Mouse (Mus musculus): ENCODE measurements at regions not wholly inside any gene's neighbourhood (a gene's known extent, or its start where the extent isn't known, plus 50 kb on each side); places are given as distances from the start of the nearest gene placed in this dataset.
"Not testable (repeated sequence)": the region's sequence is repeated elsewhere in the genome, so short reads cannot be mapped to it uniquely, and the experiment has no call there.

DNA sequence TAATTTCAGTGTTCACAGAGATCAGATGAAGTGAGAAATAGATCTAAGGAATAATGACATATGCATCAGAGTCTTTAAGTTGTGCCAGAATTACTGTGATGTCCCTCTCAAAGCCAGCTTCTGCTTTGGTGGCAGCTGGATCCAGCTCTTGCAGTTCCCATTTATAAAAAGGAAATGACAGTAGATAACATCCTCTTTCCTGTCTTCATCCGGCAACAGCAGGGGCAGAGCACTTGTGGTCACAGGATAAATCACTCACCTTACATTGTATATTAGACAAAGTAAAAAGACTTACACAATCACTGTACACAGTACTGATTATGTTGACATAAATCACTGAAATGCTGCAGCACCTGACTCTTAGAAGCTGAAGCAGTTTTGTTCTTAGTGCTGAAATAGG is 1214.2 kb downstream of the Adam6a start:
- H3K9ac ChIP-seq; H3K4me3 ChIP-seq; H3K9me3 ChIP-seq; H3K4me2 ChIP-seq; H3K27ac ChIP-seq; H3K36me3 ChIP-seq (replicated peaks); H3K27me3 ChIP-seq (replicated peaks); H3K4me1 ChIP-seq; ATAC-seq (replicated peaks): not testable (repeated sequence)
- WGBS: 88% methylated on average over 1 of the region's 1 CpGs

DNA sequence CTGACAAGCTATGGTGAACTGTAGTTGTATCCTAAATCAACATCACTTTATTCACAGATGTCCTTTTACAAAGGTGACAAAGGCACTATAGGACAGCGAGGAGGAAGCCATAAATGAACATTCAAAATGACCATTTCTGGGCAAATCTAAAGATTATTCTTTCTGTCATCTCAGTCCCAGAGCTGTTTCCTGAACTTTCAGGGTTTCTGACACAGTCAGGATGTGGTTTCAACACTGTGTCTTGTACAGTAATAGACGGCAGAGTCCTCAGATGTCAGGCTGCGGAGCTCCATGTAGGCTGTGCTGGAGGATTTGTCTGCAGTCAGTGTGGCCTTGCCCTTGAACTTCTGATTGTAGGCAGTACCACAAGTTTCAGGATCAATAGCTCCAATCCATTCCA is 1220.5 kb downstream of the Adam6a start:
- not testable (repeated sequence) for H3K27ac ChIP-seq; H3K4me2 ChIP-seq; ATAC-seq (replicated peaks); H3K9ac ChIP-seq; H3K4me1 ChIP-seq; H3K27me3 ChIP-seq (replicated peaks); H3K4me3 ChIP-seq; H3K36me3 ChIP-seq (replicated peaks)
- 77% methylated on average over 3 of the region's 3 CpGs for WGBS
- peaks cover 30% of the 10 kb centered on the region for H3K9me3 ChIP-seq

DNA sequence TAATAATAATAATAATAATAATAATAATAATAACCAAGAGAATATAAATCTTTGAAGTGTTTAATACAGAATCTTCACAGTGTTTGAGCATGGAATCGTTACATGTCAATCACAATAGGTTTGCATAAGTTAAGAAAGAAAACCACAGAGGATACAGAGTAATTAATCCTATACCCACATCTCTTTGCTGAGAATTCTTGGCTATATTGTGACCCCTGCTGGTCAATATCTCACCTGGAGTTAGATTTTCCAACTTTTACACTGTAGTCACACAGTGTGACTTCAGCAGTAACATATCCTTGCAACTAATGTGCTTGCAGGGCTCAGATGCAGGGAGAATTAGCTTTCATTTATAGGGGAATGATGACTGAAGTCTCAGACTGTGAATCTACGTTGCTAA is 1231.7 kb downstream of the Adam6a start:
- H3K36me3 ChIP-seq (replicated peaks); H3K4me3 ChIP-seq; H3K4me2 ChIP-seq; H3K4me1 ChIP-seq; H3K27me3 ChIP-seq (replicated peaks); H3K27ac ChIP-seq; ATAC-seq (replicated peaks); H3K9ac ChIP-seq: not testable (repeated sequence)
- H3K9me3 ChIP-seq: peaks cover 84% of the 10 kb centered on the region
- 78% methylated on average over 2 of the region's 2 CpGs for WGBS

DNA sequence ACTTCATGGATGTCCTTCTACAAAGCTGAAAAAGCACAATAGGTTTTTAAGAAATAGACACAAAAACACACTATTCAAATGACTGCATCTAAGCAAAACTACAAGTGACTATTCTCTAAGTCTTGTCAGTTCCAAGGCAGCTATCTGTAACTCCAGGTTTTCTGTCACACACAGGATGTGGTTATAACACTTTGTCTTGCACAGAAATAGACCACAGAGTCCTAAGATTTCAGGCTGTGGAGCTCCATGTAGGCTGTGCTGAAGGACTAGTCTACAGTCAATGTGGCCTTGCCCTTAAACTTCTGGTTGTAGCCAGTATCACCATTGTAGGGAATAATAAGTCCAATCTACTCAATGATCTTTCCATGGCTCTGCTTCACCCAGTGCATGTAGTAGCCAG is 1243.1 kb upstream of the Zfp386 start:
- ATAC-seq (replicated peaks): no peak
- Histone ChIP-seq H3K9ac (no peak overlapping the region), H3K27ac (no peak overlapping the region)

DNA sequence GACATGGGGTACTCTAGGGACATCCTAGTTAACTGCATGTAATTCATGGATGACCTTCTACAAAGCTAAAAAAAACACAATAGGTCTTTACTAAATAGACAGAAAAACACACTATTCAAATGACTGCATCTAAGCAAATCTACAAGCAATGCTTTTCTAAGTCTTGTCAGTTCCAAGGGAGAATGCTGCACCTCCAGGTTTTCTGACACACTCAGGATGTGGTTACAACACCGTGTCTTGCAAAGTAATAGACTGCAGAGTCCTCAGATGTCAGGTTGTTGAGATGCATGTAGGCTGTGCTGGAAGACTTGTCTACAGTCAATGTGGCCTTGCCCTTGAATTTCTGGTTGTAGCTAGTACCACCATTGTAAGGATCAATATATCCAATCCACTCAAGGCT is 1238.3 kb upstream of the Zfp386 start:
- no peaks in the 10 kb centered on the region for H3K27me3 ChIP-seq (replicated peaks)
- H3K27ac ChIP-seq: no peak overlapping the region
- no peak for ATAC-seq (replicated peaks)
- no peaks in the 10 kb centered on the region for H3K36me3 ChIP-seq (replicated peaks)
- H3K4me1 ChIP-seq: no peaks in the 10 kb centered on the region
- H3K9me3 ChIP-seq: peaks cover 14% of the 10 kb centered on the region; the same call in 1 of the 2 replicates
- no peak overlapping the region for H3K4me3 ChIP-seq
- no peak overlapping the region for H3K4me2 ChIP-seq
- no peak overlapping the region for H3K9ac ChIP-seq
- 69% methylated on average over 1 of the region's 1 CpGs for WGBS

More for the DNA sequence above, 1243.1 kb upstream of the Zfp386 start:
- no peak overlapping the region for H3K4me2 ChIP-seq
- H3K27me3 ChIP-seq (replicated peaks): no peaks in the 10 kb centered on the region
- no peak overlapping the region for H3K4me3 ChIP-seq
- peaks cover 6% of the 10 kb centered on the region; the same call in 1 of the 2 replicates for H3K9me3 ChIP-seq
- no peaks in the 10 kb centered on the region for H3K4me1 ChIP-seq
- H3K36me3 ChIP-seq (replicated peaks): no peaks in the 10 kb centered on the region

DNA sequence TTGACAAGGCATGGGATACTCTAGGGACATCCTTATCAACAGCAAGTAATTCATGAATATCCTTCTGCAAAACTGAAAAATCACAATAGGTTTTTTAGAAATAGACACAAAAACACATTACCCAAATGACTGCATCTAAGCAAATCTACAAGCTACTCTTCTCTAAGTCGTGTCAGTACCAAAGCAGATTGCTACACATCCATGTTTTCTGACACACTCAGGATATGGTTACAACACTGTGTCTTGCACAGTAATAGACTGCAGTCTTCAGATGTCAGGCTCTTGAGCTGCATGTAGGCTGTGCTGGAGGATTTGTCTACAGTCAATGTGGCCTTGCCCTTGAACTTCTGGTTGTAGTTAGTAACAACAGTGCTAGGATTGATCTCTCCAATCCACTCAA is 1230.7 kb upstream of the Zfp386 start:
- not testable (repeated sequence) for H3K4me2 ChIP-seq; ATAC-seq (replicated peaks); H3K27ac ChIP-seq; H3K27me3 ChIP-seq (replicated peaks); H3K9ac ChIP-seq; H3K4me1 ChIP-seq; H3K9me3 ChIP-seq; H3K4me3 ChIP-seq; H3K36me3 ChIP-seq (replicated peaks)
- 80% methylated on average over 1 of the region's 1 CpGs for WGBS

DNA sequence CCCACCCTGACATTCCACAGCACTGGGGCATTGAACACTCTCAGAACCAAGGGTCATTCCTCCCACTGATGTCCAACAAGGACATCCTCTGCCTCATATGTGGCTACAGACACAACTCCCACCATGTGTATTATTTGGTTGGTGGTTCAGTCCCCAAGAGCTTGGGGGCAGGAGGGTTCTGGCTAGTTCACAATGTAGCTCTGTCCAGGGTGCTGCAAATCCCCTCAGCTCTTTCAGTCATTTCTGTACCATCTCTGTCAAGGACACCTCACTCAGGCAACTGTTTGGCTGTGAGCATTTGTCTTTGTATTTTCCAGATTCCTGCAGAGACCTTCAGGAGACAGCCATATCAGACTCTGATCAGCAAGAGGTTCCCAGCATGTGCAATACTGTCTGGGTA is 1214.6 kb upstream of the Zfp386 start:
- H3K27ac ChIP-seq: no peak overlapping the region
- H3K4me1 ChIP-seq: no peaks in the 10 kb centered on the region
- H3K27me3 ChIP-seq (replicated peaks): no peaks in the 10 kb centered on the region
- ATAC-seq (replicated peaks): no peak
- H3K9ac ChIP-seq: no peak overlapping the region
- H3K36me3 ChIP-seq (replicated peaks): no peaks in the 10 kb centered on the region
- peaks cover 21% of the 10 kb centered on the region; the same call in 1 of the 2 replicates for H3K9me3 ChIP-seq
- H3K4me3 ChIP-seq: no peak overlapping the region
- no peak overlapping the region for H3K4me2 ChIP-seq

All from midbrain, embryonic 15.5 days (tissue).